Mouse (Mus musculus) small intestine, adult 2 months (tissue): ENCODE measurements at regions not wholly inside any gene's neighbourhood (a gene's known extent, or its start where the extent isn't known, plus 50 kb on each side); places are given as distances from the start of the nearest gene placed in this dataset.

ENCODE experiments used
- CTCF ChIP-seq: fragments of 200-500 bp; IDR thresholded peaks from 2 replicates; pipeline ENCODE4 v1.5.1; 2012; ENCODE audit warnings: low read depth, mild to moderate bottlenecking, control low read depth, inconsistent platforms, low read length, moderate library complexity, mixed read lengths; ENCODE audit not compliant: insufficient replicate concordance, insufficient read length; ENCODE audit errors: extremely low read depth
- POLR2A ChIP-seq: fragments of 200-500 bp; IDR thresholded peaks from 2 replicates; pipeline ENCODE4 v1.6.1; 2012; ENCODE audit warnings: low read depth, mild to moderate bottlenecking, control low read depth, inconsistent platforms, low read length, moderate library complexity

- no peak for TF ChIP-seq CTCF
- TF ChIP-seq POLR2A, result no peak
Observed at GRCm38 (mm10) chr12:26092311-26092710, 322.7 kb downstream of the Rnf144a start.
